Mouse (Mus musculus): ENCODE data around the gene Sdccag8.

GRCm38 (mm10) chr1:176985691-176986090, 171.2 kb downstream of the Sdccag8 start:
- TF ChIP-seq POLR2A (IDR thresholded peaks at IDR 0.05; ENCODE audit: insufficient read depth, low read length) (no peak), CTCF (IDR thresholded peaks at IDR 0.05; ENCODE audit: low read depth, low read length) (no peak)

All from ES-Bruce4 (cell line).